Mouse (Mus musculus): ENCODE results near the gene Sap18. TPM values are rescaled to one million over a fixed set of nuclear protein-coding genes. Genes with fewer than 3 reads are reported as not detected.
"Not testable (repeated sequence)": the region's sequence is repeated elsewhere in the genome, so short reads cannot be mapped to it uniquely, and the experiment has no call there.

Sap18 gene
- polyA plus RNA-seq, 2 experiments from 2014 or later, result 177 to 178 TPM

DNA sequence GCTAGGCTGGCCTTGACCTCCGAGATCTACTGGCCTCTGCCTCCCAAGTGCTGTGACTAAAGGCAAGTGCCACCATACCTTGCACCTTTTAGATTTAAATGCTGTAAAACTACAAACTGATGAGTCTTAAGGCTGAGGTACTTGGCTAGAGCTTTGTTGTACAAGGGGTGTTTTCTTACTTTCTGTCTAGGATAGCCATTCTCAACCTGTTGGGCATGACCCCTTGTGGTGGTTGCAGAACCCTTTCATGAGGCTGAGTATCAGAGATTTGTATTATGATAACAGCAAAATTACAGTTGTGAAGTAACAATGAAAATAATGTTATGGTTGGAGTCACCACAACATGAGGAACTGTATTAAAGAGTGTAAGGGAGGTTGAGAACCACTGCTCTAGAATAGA is 29.3 kb downstream of the Sap18 start:
- ATAC-seq, result no peak

- ATAC-seq, result no peak
Measured at GRCm38 (mm10) chr14:57833526-57833925, 35.5 kb downstream of the Sap18 start.

DNA sequence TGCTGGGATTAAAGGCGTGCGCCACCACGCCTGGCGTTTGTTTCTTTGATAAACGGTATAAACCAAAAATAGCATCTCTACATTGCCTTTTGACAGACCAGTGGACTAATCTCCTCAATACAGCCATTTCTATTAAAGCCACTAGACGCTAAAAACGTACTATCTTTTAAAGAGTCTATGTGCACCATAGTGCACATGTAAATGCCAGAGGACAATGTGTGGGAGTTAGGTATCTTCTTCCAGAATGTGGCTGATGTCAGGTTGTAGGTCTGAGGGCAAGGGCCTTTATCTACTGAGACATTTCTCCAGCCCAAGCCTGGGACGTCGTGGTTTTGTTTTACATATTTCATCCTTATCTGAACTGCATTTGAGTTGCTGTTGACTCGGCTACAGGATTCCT is 37.2 kb downstream of the Sap18 start:
- no peak for ATAC-seq

- no peak for ATAC-seq
Measured at GRCm38 (mm10) chr14:57844535-57844934, 46.6 kb downstream of the Sap18 start.

DNA sequence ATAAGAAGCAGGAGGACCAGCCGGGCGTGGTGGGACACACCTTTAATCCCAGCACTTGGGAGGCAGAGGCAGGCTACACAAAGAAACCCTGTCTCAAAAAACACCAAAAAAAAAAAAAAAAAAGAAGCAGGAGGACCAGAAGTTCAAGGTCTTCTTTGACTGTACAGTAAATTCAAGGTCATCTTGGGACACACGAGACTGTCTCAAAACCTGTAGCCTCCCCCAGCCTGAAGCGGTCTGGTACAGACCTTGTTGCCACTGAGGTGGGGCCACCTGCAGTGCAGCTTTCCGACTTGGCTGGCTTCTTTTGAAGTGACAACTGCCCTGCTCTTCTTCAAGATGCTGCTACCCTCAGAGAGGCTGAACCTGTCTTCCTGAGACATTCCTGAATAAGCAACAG is 50.1 kb downstream of the Sap18 start:
- not testable (repeated sequence) for ATAC-seq

GRCm38 (mm10) chr14:57848646-57849045 is 50.7 kb downstream of the Sap18 start:
- ATAC-seq, result no peak

DNA sequence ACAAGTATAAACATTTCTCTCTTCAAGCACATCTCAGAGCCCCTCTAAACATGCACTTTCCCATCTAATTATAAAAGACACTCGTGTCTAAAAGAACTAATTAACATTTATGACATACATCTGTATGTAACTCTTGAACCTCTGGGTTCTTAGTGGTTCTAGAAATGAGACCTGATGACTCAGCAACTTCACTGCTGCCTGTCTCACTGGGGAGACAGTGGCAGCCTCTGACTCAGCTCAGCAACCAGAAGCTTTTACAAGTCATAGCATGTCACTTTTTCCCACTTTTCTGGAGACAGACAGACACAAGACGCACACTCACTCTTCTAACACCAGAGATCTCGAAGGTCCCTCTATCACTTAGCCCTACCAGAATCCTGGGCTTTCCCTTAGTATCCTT is 52.4 kb downstream of the Sap18 start:
- ATAC-seq, result no peak

- ATAC-seq, result no peak
Measured at GRCm38 (mm10) chr14:57852961-57853360, 55.0 kb downstream of the Sap18 start.

DNA sequence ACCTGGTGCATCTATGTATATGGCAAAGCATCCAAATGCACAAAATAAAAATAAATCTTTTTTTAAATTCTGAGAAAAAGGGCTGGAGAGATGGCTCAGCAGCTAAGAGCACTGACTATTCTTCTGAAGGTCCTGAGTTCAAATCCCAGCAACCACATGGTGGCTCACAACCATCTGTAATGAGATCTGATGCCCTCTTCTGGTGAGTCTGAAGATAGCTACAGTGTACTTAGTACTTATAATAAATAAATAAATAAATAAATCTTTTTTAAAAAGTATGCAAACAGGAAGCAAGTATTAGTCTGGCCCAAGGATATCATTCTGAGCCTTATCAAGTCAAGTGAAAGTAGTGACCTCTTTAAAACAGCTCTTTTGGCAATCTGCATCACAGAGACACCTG is 58.1 kb downstream of the Sap18 start:
- peak; percentile 41 for ATAC-seq

Other genes with a start within 250 kb of the Sap18 start
- 100 to 1,000 TPM; 125 to 131 TPM for gene Eef1akmt1, start 226.6 kb upstream of the Sap18 start, polyA plus RNA-seq (2017; shearing (Covaris generic))
- gene Xpo4, start 132.8 kb upstream of the Sap18 start, polyA plus RNA-seq (2017; shearing (Covaris generic)), result 10 to 100 TPM; 26.9 to 29.6 TPM
- gene Gm49361, start 52.1 kb upstream of the Sap18 start, polyA plus RNA-seq (2017; shearing (Covaris generic)), result not detected
- gene Lats2, start 39.8 kb upstream of the Sap18 start, polyA plus RNA-seq (2017; shearing (Covaris generic)), result 10 to 100 TPM; 25.6 to 25.8 TPM
- gene Ska3, start 28.0 kb downstream of the Sap18 start, polyA plus RNA-seq (2017; shearing (Covaris generic)), result 1 to 10 TPM; 1.7 to 4.1 TPM
- gene Mrpl57, start 28.1 kb downstream of the Sap18 start, polyA plus RNA-seq (2017; shearing (Covaris generic)), result 10 to 100 TPM; 74.0 to 89.4 TPM
- 100 to 1,000 TPM; 212 to 215 TPM for gene Zdhhc20, start 92.1 kb downstream of the Sap18 start, polyA plus RNA-seq (2017; shearing (Covaris generic))
- gene Micu2, start 201.1 kb downstream of the Sap18 start, polyA plus RNA-seq (2017; shearing (Covaris generic)), result 10 to 100 TPM; 12.6 to 19.2 TPM